Mouse (Mus musculus) bone marrow, adult 2 months (tissue): Measurements from ENCODE around the gene Nabp1.

ENCODE experiments used
- CTCF ChIP-seq: fragments of 200-500 bp; IDR thresholded peaks from 2 replicates; pipeline ENCODE4 v1.5.1; 2011; ENCODE audit warnings: low read length, control low read depth; ENCODE audit not compliant: control insufficient read depth, insufficient read depth
- POLR2A ChIP-seq: fragments of 200-500 bp; IDR thresholded peaks from 2 replicates; pipeline ENCODE4 v1.6.1; 2011; ENCODE audit warnings: low read depth, mild to moderate bottlenecking, control low read depth, low read length, borderline replicate concordance; ENCODE audit not compliant: control insufficient read depth

DNA sequence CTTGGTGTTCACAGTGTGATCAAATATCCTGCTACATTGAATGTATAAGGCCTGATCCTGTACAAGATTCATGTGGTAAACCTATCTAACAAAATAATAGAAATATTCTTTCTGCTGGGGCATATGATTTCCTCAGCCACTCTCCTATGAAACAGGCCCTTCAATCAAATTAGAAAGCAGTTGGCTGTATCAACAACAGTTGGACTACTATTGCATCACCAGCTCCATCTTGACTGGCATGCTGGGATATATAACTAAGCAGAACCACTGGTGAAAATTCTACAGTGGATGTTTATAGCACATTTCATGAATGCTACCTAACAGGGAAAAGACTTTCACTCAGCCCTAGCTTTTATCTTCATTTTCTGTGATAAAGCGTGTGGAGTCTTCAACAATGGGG lies 17.9 kb upstream of the Nabp1 start:
- no peak for TF ChIP-seq POLR2A
- TF ChIP-seq CTCF: no peak
